Mouse (Mus musculus): Measurements from ENCODE around the gene Tnfsf15.

Tnfsf15 gene

GRCm38 (mm10) chr4:63685253-63685525 is 59.7 kb downstream of the Tnfsf15 start:
- no peak for DNase-seq (ENCODE audit: low spot score in 2 of 2)

GRCm38 (mm10) chr4:63684412-63685252 is 60.3 kb downstream of the Tnfsf15 start:
- no peak for DNase-seq (ENCODE audit: low spot score in 2 of 2)

- DNase-seq (ENCODE audit: low spot score in 2 of 2), result no peak
These were observed 61.2 kb downstream of the Tnfsf15 start for GRCm38 (mm10) chr4:63683716-63684115.

- DNase-seq (ENCODE audit: low spot score in 2 of 2), result no peak
These were observed 61.9 kb downstream of the Tnfsf15 start for GRCm38 (mm10) chr4:63683056-63683455.

GRCm38 (mm10) chr4:63682441-63682840 is 62.5 kb downstream of the Tnfsf15 start:
- DNase-seq (ENCODE audit: low spot score in 2 of 2), result no peak

- DNase-seq (ENCODE audit: low spot score in 2 of 2), result no peak
These were observed 63.4 kb downstream of the Tnfsf15 start for GRCm38 (mm10) chr4:63681557-63681956.

Measured in right cerebral cortex, adult 2 months (tissue).